Mouse (Mus musculus) neural tube, embryonic 15.5 days (tissue): ENCODE results near the gene Rpp25l. TPM values are rescaled to one million over a fixed set of nuclear protein-coding genes. Genes with fewer than 3 reads are reported as not detected.
A peak's percentile ranks its signal among the peaks of the same experiment; 100 is the strongest.
"Not testable (repeated sequence)": the region's sequence is repeated elsewhere in the genome, so short reads cannot be mapped to it uniquely, and the experiment has no call there.

Experiments
- ATAC-seq: fragments of 200-750 bp; cut with Nextera tagmentation; 2 replicates; pipeline ENCODE4 v1.8.0; 2017; ENCODE audit warnings: mild to moderate bottlenecking, moderate TSS enrichment, moderate library complexity; ENCODE audit not compliant: low FRiP score
- H3K27ac ChIP-seq: fragments of 300-500 bp; sonication (generic); replicated peaks from 2 replicates; pipeline ENCODE4 v1.5.1; 2015; ENCODE audit warnings: mild to moderate bottlenecking, inconsistent platforms
- H3K27me3 ChIP-seq: fragments of 300-500 bp; sonication (generic); replicated peaks from 2 replicates; pipeline ENCODE4 v1.6.1; 2015; ENCODE audit warnings: inconsistent platforms
- H3K36me3 ChIP-seq: fragments of 300-500 bp; sonication (generic); 2 replicates; pipeline ENCODE4 v1.6.1; 2015; ENCODE audit warnings: inconsistent platforms
- H3K4me1 ChIP-seq: fragments of 300-500 bp; sonication (generic); 2 replicates; pipeline ENCODE4 v1.6.1; 2015; ENCODE audit warnings: inconsistent platforms
- H3K4me2 ChIP-seq: fragments of 300-500 bp; sonication (generic); 2 replicates; pipeline ENCODE4 v1.6.1; 2015; ENCODE audit warnings: inconsistent platforms, mild to moderate bottlenecking, moderate library complexity
- H3K4me3 ChIP-seq: fragments of 300-500 bp; sonication (generic); replicated peaks from 2 replicates; pipeline ENCODE4 v1.5.1; 2015; ENCODE audit warnings: mild to moderate bottlenecking, inconsistent platforms
- H3K9ac ChIP-seq: fragments of 300-500 bp; sonication (generic); replicated peaks from 2 replicates; pipeline ENCODE4 v1.6.1; 2015; ENCODE audit warnings: mild to moderate bottlenecking, inconsistent platforms
- H3K9me3 ChIP-seq: fragments of 300-500 bp; sonication (generic); replicated peaks from 2 replicates; pipeline ENCODE4 v1.6.1; 2016; ENCODE audit warnings: inconsistent platforms
- WGBS: fragments of 180-500 bp; shearing (Covaris S2); methylation state at CpG from one replicate; pipeline ENCODE4 v1.1.7; 2015; ENCODE audit warnings: mixed read lengths; 5-methylcytosine and 5-hydroxymethylcytosine counted together
- polyA plus RNA-seq: library from polyadenylated mRNA; unstranded; fragments of >200 nt; fragmentation: Nextera tagmentation; extraction: Ambion mirVana; gene quantifications from 2 replicates; pipeline ENCODE4 v1.2.1, GENCODE M21; 2015

Gene Rpp25l
- polyA plus RNA-seq, 1 experiment from 2014 or later, result 59.3 TPM

DNA sequence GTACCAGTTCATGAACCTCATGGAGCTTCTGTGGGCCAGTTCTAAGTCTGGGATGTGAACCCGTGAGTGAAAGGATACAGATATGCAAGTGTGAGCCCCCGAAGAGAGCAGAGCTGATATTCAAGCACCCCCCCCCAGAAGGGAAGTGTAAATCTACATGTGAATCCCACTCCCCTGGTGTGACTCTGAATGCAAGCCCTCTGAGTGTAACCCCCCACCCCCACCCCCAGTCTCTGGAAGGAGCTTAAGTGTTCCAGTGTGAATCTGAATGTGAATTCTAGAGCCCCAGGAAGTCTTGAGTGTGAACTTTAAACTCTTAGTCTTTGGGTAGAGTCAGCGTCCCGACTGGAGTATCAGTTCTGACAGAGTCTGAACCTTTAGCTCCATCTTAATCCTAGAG lies 19.8 kb downstream of the Rpp25l start:
- not testable (repeated sequence) for H3K27me3 ChIP-seq, H3K9me3 ChIP-seq, H3K27ac ChIP-seq, H3K9ac ChIP-seq, H3K4me1 ChIP-seq, H3K36me3 ChIP-seq, H3K4me3 ChIP-seq, ATAC-seq
- H3K4me2 ChIP-seq, result peak overlapping the region; percentile 31
- WGBS, result 8% methylated on average over 4 of the region's 4 CpGs

DNA sequence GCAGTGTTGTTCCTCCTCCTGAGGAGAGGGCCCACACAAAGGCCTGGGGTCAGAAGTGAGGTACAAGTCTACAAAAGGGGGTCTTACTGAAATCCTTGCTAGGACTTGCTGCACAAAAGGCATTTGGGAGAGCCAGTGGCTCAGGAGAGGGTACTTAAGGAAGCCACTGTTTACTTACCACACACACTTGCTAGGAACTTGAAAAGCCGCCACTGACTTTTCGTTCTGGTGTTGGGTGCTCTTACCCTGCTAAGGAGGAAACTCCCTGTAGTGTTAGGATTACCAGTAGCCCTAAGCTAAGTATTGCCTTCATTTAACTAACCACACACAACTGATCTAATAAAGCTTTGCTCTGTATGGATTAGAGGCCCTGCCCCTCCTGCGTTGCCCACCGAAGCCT lies 23.3 kb downstream of the Rpp25l start:
- H3K4me3 ChIP-seq, H3K9me3 ChIP-seq: not testable (repeated sequence)
- no CpG with 5 or more reads among the region's 4 CpGs for WGBS

DNA sequence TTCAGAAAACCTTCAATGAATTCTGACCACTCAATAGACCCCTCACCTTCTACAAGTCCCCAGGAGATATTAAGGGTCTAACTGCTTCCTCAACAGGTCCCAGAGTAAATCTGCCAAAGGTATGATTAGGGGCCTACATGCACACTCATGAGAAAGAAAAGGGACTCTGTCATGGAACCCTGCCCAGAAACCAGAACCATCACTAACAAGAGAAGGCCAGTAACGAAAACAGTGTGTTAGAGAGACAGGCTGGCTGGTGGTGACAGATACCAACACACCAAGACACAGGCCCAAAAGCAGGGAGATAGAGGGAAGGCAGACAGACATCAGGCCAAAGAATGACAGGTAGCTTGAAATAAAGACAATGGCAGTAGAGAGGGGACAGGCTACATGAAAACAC lies 24.8 kb downstream of the Rpp25l start:
- not testable (repeated sequence) for ATAC-seq
- 0 out of 2 replicates have a peak overlapping the region, but pooled peaks have one; percentile 41 for H3K27ac ChIP-seq
- 41% methylated on average over 1 of the region's 1 CpGs for WGBS

More for the DNA sequence above, 23.3 kb downstream of the Rpp25l start:
- H3K27ac ChIP-seq, H3K27me3 ChIP-seq, H3K4me1 ChIP-seq, H3K4me2 ChIP-seq, H3K36me3 ChIP-seq, ATAC-seq, H3K9ac ChIP-seq: not testable (repeated sequence)

DNA sequence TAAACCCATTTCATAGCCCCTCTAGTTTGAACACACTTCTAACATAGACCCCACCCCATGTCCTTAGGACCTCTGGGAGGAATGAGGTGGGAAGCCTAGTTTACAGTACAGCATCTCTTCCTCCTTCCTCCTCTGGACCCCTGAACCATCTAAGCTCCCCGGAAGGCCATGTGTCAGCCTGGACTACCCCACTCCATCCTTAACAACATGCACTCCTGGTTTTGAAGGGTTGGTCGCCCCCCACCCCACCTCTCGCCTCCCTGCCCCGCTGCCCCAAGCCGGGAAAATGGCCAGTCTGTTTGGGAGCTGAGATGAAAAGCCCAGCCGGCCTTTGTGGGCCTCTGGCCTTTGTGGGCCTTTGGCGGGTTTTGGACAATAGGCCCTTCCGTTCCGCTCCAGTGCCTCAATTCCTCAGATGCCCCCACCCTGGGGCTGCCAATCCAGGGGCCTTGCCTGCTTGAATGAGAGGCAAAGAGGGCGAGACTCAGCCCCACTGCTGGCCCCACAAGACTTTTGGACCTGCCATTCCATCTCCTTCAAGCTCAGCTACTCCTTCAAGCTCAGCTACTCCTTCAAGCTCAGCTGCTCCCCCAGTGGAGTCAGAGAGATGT lies 27.3 kb downstream of the Rpp25l start:
- ATAC-seq, H3K36me3 ChIP-seq, H3K4me2 ChIP-seq, H3K9me3 ChIP-seq, H3K9ac ChIP-seq, H3K27ac ChIP-seq, H3K27me3 ChIP-seq, H3K4me3 ChIP-seq: not testable (repeated sequence)
- H3K4me1 ChIP-seq, result peaks cover 19% of the 10 kb centered on the region
- 9% methylated on average over 9 of the region's 10 CpGs for WGBS

More for the DNA sequence above, 24.8 kb downstream of the Rpp25l start:
- not testable (repeated sequence) for H3K4me3 ChIP-seq, H3K9ac ChIP-seq, H3K27me3 ChIP-seq, H3K9me3 ChIP-seq, H3K36me3 ChIP-seq, H3K4me2 ChIP-seq, H3K4me1 ChIP-seq

- 0% methylated on average over 10 of the region's 14 CpGs for WGBS
- not testable (repeated sequence) for ATAC-seq
Measured at GRCm38 (mm10) chr4:41684931-41685453, 28.3 kb downstream of the Rpp25l start.

GRCm38 (mm10) chr4:41684131-41684930 lies 29.0 kb downstream of the Rpp25l start:
- not testable (repeated sequence) for H3K27me3 ChIP-seq, H3K9me3 ChIP-seq, H3K9ac ChIP-seq, H3K36me3 ChIP-seq
- peaks cover 29% of the 10 kb centered on the region for H3K4me1 ChIP-seq
- H3K4me3 ChIP-seq, result peak overlapping the region; percentile 25; the same call in 1 of the 2 replicates
- 3% methylated on average over 24 of the region's 27 CpGs for WGBS
- peak overlapping the region; percentile 45; the same call in 1 of the 2 replicates for H3K27ac ChIP-seq
- peak; percentile 32 for ATAC-seq
- peak overlapping the region; percentile 46 for H3K4me2 ChIP-seq

More at GRCm38 (mm10) chr4:41684931-41685453, 28.3 kb downstream of the Rpp25l start:
- peaks cover 23% of the 10 kb centered on the region for H3K4me1 ChIP-seq
- H3K36me3 ChIP-seq, H3K9me3 ChIP-seq, H3K4me3 ChIP-seq, H3K27ac ChIP-seq, H3K27me3 ChIP-seq, H3K9ac ChIP-seq: not testable (repeated sequence)
- H3K4me2 ChIP-seq, result peak overlapping the region; percentile 46

- H3K27me3 ChIP-seq, H3K9ac ChIP-seq, H3K9me3 ChIP-seq, H3K36me3 ChIP-seq, H3K27ac ChIP-seq: not testable (repeated sequence)
- peak overlapping the region; percentile 26 for H3K4me3 ChIP-seq
- peak; percentile 23; the same call in 1 of the 2 replicates for ATAC-seq
- H3K4me1 ChIP-seq, result peaks cover 38% of the 10 kb centered on the region
- peak overlapping the region; percentile 48 for H3K4me2 ChIP-seq
- WGBS, result 0% methylated on average over 5 of the region's 27 CpGs
Measured at GRCm38 (mm10) chr4:41683303-41683702, 30.0 kb downstream of the Rpp25l start.

DNA sequence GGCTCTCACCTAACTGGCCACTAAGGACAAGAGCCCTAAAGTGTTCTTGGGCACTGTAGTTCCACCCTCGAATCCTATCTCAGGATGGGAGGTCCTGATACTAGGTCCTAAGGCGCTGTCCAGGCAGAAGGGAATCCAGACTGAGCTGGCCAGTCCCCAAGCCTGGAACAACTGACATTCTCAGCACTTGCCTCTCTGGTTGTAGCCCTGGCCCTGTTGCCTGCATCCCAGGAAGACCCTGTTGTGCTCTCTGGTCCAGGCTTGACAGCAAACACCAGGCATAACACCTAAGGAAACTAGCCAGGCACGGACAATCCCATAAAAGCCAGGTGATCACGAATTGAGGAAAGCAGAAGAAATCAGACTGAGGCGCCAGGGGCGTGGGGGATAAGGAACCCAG lies 30.5 kb downstream of the Rpp25l start:
- 0 out of 2 replicates have a peak overlapping the region, but pooled peaks have one; percentile 5 for H3K4me3 ChIP-seq
- H3K9me3 ChIP-seq, result no peaks in the 10 kb centered on the region
- no peaks in the 10 kb centered on the region for H3K36me3 ChIP-seq
- H3K9ac ChIP-seq, result no peak overlapping the region
- H3K4me1 ChIP-seq, result peaks cover 43% of the 10 kb centered on the region
- 33% methylated on average over 6 of the region's 6 CpGs for WGBS
- no peak for ATAC-seq
- peak overlapping the region; percentile 48 for H3K4me2 ChIP-seq
- no peaks in the 10 kb centered on the region for H3K27me3 ChIP-seq
- H3K27ac ChIP-seq, result peak overlapping the region; percentile 61; the same call in 1 of the 2 replicates

DNA sequence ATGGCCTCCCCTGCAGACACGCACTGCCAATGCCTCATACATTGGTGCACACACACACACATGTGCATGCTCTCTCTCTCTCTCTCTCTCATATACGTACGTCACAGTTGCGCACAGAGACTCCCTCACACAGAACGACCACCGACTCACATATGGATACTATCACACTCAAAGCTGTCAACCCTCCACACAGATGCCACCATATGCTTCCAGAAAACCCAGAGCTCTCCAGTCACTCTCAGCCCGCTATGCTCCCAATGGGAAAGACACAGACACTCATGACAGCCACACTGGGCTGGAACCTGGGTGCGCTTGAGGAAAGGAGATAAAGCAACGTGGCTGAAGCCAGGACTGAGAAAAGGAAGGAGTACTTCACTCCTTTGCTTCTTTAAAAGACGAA lies 31.4 kb downstream of the Rpp25l start:
- Histone ChIP-seq H3K36me3 (no peaks in the 10 kb centered on the region), H3K9ac (no peak overlapping the region), H3K4me2 (no peak overlapping the region), H3K4me3 (no peak overlapping the region), H3K27ac (no peak overlapping the region), H3K4me1 (peaks cover 51% of the 10 kb centered on the region), H3K9me3 (no peaks in the 10 kb centered on the region), H3K27me3 (no peaks in the 10 kb centered on the region)
- WGBS, result 63% methylated on average over 10 of the region's 10 CpGs
- no peak for ATAC-seq

DNA sequence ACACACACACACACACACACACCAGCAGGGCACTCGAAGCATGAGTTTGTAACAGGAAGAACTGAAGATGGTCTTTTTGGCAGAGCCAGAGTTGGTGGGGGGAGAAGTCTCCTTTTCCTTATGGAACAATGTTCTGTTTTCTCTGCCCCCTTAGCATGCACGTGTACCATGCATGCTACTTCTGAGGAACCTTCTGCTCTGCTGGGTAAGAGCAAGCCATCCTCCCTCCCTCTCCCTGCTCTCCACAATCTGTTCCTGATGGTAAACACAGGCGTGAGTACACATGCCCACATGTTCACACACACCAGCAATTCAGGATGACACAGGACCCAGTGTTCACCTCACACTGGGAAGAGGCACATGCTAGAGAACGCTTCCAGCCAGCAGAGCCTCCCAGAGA lies 32.2 kb downstream of the Rpp25l start:
- ATAC-seq, result no peak
- Histone ChIP-seq H3K4me1 (peaks cover 59% of the 10 kb centered on the region), H3K9ac (no peak overlapping the region), H3K9me3 (no peaks in the 10 kb centered on the region), H3K36me3 (no peaks in the 10 kb centered on the region), H3K4me3 (no peak overlapping the region), H3K27me3 (no peaks in the 10 kb centered on the region), H3K4me2 (no peak overlapping the region), H3K27ac (no peak overlapping the region)
- 64% methylated on average over 4 of the region's 4 CpGs for WGBS

GRCm38 (mm10) chr4:41679291-41679690 lies 34.0 kb downstream of the Rpp25l start:
- Histone ChIP-seq H3K27me3 (no peaks in the 10 kb centered on the region), H3K9ac (no peak overlapping the region), H3K4me3 (no peak overlapping the region), H3K4me1 (peaks cover 73% of the 10 kb centered on the region), H3K36me3 (no peaks in the 10 kb centered on the region), H3K9me3 (no peaks in the 10 kb centered on the region), H3K4me2 (no peak overlapping the region), H3K27ac (peak overlapping the region; percentile 54)
- no peak for ATAC-seq
- WGBS, result no CpG with 5 or more reads among the region's 2 CpGs

GRCm38 (mm10) chr4:41678863-41679262 lies 34.5 kb downstream of the Rpp25l start:
- Histone ChIP-seq H3K9ac (no peak overlapping the region), H3K4me2 (no peak overlapping the region), H3K36me3 (no peaks in the 10 kb centered on the region), H3K4me1 (peaks cover 70% of the 10 kb centered on the region), H3K4me3 (no peak overlapping the region), H3K27me3 (no peaks in the 10 kb centered on the region), H3K9me3 (no peaks in the 10 kb centered on the region), H3K27ac (peak overlapping the region; percentile 54)
- ATAC-seq, result no peak
- WGBS, result 81% methylated on average over 6 of the region's 6 CpGs
